13 mouse cellular contexts compared by ENCODE assay signal in the genomic region with DNA sequence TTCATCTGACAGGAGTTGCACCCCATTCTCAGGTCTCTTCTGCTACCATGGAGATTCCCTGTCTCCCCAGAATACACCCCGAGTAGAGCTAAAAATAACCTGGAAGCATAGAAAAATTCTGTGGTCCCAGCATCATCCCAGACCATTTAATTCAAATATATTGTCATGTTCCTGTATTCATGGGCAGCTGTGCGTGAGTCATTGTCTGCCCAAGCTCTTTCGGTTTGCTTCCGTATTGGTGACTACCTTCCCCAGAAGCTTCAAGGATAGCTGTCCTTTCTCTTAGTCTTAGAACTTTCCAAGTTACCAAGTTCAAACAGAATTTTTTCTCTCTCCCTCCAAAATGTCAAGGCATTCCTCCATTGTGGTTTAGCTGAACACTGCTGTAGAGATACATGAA.
"Had no signal": no experiment of that assay in that cellular context is flagged by ENCODE, and none has a peak within 500 bp of the region (broad histone marks: within the 10 kb centered on the region; RNA-seq: fewer than 3 reads in every experiment).

No protein-coding gene starts in this region.

- DNase-seq: kidney, adult 2 months; kidney, postnatal 14 days; liver; liver, embryonic 13.5 days; liver, postnatal 0 days; lung, postnatal 14 days; thymus, postnatal 4 days had no signal

- H3K27ac ChIP-seq: kidney, embryonic 15.5 days; limb, embryonic 12.5 days; liver, embryonic 13.5 days; lung, embryonic 15.5 days; macrophage; stomach, postnatal 0 days had no signal

- H3K4me3 ChIP-seq: kidney, embryonic 15.5 days; limb, embryonic 12.5 days; liver, embryonic 13.5 days; lung, embryonic 15.5 days; megakaryocyte, embryonic 14.5 days had no signal
